Mouse (Mus musculus) mammary gland, adult 2 months (tissue): ENCODE data around the gene Atl3. TPM values are rescaled to one million over a fixed set of nuclear protein-coding genes. Genes with fewer than 3 reads are reported as not detected.

ENCODE experiments used
- polyA plus RNA-seq: library from polyadenylated mRNA; depleted of rRNA; stranded (reverse); fragments of >200 nt; gene quantifications from 2 replicates; pipeline ENCODE4 v1.2.3, GENCODE M21; 2012; ENCODE audit warnings: low replicate concordance; rRNA removed

Gene Atl3
- 14.2 and 30.0 TPM in 2 replicates for polyA plus RNA-seq

DNA sequence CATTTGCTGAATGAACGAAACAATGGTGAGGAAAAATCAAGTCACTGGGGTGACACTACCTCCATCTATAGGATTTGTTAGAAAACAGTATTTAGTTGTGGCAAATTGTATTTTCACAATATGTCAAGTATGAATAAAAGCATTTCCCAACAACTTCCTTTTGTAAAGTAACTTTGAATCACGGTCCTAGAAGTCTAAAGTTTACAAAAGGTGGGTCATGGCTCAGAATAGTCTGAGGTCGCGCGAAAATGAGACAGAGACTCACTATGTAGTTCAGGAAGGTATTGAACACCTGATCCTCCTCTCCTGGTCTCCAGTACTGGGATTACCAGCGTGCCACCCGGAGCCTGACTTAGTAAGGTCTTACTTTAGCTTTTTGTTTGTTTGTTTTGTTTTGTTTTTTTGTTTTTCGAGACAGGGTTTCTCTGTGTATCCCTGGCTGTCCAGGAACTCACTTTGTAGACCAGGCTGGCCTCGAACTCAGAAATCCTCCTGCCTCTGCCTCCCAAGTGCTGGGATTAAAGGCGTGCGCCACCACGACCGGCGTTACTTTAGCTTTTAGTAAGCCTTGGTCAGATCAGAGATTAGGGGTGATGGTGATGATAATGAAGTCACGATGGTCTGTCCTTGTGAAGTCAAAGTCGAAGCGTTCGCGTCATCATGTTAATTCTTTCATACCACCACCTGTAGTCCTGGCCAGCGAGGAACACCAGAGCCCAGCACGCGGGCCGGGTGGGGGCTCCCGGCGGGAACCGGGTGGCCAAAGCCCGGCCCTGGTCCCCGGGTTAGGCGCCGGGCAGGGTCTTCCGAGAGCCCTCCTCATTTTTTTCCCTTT is at the start of gene Atl3:
Gene Atl3 (plus strand): TSS at position 689 of the 835 bp plus-strand sequence.

GRCm38 (mm10) chr19:7482599-7483511 is 11.0 kb upstream of the Atl3 start, which contains the start of gene Rtn3:
Rtn3 (minus strand) TSS chr19:7483281.

GRCm38 (mm10) chr19:7557328-7557822 is 63.5 kb downstream of the Atl3 start, which contains the start of gene Pla2g16:
Pla2g16 (plus strand) TSS chr19:7557459.

Other genes with a start within 250 kb of the Atl3 start
- gene Rcor2, start 226.7 kb upstream of the Atl3 start, polyA plus RNA-seq: 9.6 and 14.5 TPM in 2 replicates
- gene Mark2, start 152.2 kb upstream of the Atl3 start, polyA plus RNA-seq: 81.6 and 147 TPM in 2 replicates
- 18.6 and 25.2 TPM in 2 replicates for gene Spindoc, start 111.0 kb upstream of the Atl3 start, polyA plus RNA-seq
- 29.2 and 60.5 TPM in 2 replicates for gene 2700081O15Rik, start 76.4 kb upstream of the Atl3 start, polyA plus RNA-seq
- 142 and 153 TPM in 2 replicates for gene Rtn3, start 10.8 kb upstream of the Atl3 start, polyA plus RNA-seq
- 71.9 and 143 TPM in 2 replicates for gene Pla2g16, start 63.4 kb downstream of the Atl3 start, polyA plus RNA-seq
- gene Lgals12, start 113.2 kb downstream of the Atl3 start, polyA plus RNA-seq: 56.5 and 64.8 TPM in 2 replicates
- gene Hrasls5, start 118.5 kb downstream of the Atl3 start, polyA plus RNA-seq: 0.19 and 1.7 TPM in 2 replicates
- not detected in 2 replicates for gene Slc22a19, start 217.3 kb downstream of the Atl3 start, polyA plus RNA-seq